ENCODE assay signal across 22 mouse cellular contexts in genomic region chr19:46905971-46906370, GRCm38 (mm10).
DNase-seq lines count a peak whose midpoint lies in the region; ATAC-seq and TF ChIP-seq lines count a peak whose summit lies in the region.
"Had no signal": no experiment of that assay in that cellular context is flagged by ENCODE, and none has a peak within 500 bp of the region (broad histone marks: within the 10 kb centered on the region; RNA-seq: fewer than 3 reads in every experiment).

No protein-coding gene starts in this region.

- H3K4me2 ChIP-seq in liver, embryonic 15.5 days: peak overlapping the region; percentile 50
- H3K4me2 ChIP-seq: embryonic facial prominence, embryonic 15.5 days; hindbrain, embryonic 12.5 days; limb, embryonic 13.5 days; lung, embryonic 15.5 days had no signal

- intact Hi-C loops in gastrocnemius, adult 2 months (cut with DNase I): loop anchor here (5.0 kb wide), 1 partner anchor 56 kb away; no protein-coding TSS in a partner anchor

- no peak for TF ChIP-seq CTCF in gastrocnemius, adult 2 months (IDR thresholded peaks at IDR 0.05)
- TF ChIP-seq CTCF in layer of hippocampus, adult 2 months (conservative IDR thresholded peaks at IDR 0.05): no peak

- H3K27ac ChIP-seq in gastrocnemius, adult 2 months: peak overlapping the region; percentile 35
- H3K27ac ChIP-seq in layer of hippocampus, adult 2 months: peak overlapping the region; percentile 94
- peak overlapping the region; percentile 94 for H3K27ac ChIP-seq in liver, embryonic 15.5 days (replicated peaks)
- H3K27ac ChIP-seq: embryonic facial prominence, embryonic 15.5 days; forebrain, embryonic 10.5 days; hindbrain, embryonic 12.5 days; limb, embryonic 13.5 days; lung, embryonic 15.5 days had no signal

- DNase-seq in gastrocnemius, adult 2 months: no peak
- DNase-seq in gastrocnemius, postnatal 10 days: no peak
- no peak for DNase-seq in layer of hippocampus, adult 2 months (ENCODE audit: low spot score in 2 of 2)
- DNase-seq in layer of hippocampus, adult 11-12 months (ENCODE audit: low spot score): no peak
- no peak for DNase-seq in adrenal gland, adult 18-20 months (ENCODE audit: low spot score in 2 of 2)
- no peak for DNase-seq in right cerebral cortex, adult 2 months (ENCODE audit: low spot score in 2 of 2)
- DNase-seq: adrenal gland, postnatal 25 days; kidney, adult 11 months; kidney, postnatal 14 days; layer of hippocampus, postnatal 36 days; lung, postnatal 4 days; midbrain, embryonic 14.5 days; right cerebral cortex, postnatal 25 days; spleen, adult 18-20 months; thymus, postnatal 14 days had no signal

- H3K4me3 ChIP-seq in gastrocnemius, adult 2 months: no peak overlapping the region
- H3K4me3 ChIP-seq in layer of hippocampus, adult 2 months: no peak overlapping the region
- no peak overlapping the region for H3K4me3 ChIP-seq in liver, embryonic 15.5 days (replicated peaks)
- H3K4me3 ChIP-seq: embryonic facial prominence, embryonic 15.5 days; forebrain, embryonic 10.5 days; hindbrain, embryonic 12.5 days; limb, embryonic 13.5 days; lung, embryonic 15.5 days had no signal

- H3K36me3 ChIP-seq in liver, embryonic 15.5 days (replicated peaks): peaks cover 13% of the 10 kb centered on the region
- H3K36me3 ChIP-seq: hindbrain, embryonic 12.5 days; lung, embryonic 15.5 days had no signal

- peak overlapping the region; percentile 26; the same call in 1 of the 2 replicates for H3K9ac ChIP-seq in liver, embryonic 15.5 days
- H3K9ac ChIP-seq: embryonic facial prominence, embryonic 15.5 days; hindbrain, embryonic 12.5 days; limb, embryonic 13.5 days; lung, embryonic 15.5 days had no signal

- WGBS in liver, embryonic 15.5 days (ENCODE audit: insufficient replicate concordance): 44% methylated on average over 4 of the region's 4 CpGs

- H3K9me3 ChIP-seq in liver, embryonic 15.5 days (replicated peaks): no peaks in the 10 kb centered on the region
- H3K9me3 ChIP-seq: embryonic facial prominence, embryonic 15.5 days; forebrain, embryonic 10.5 days; hindbrain, embryonic 12.5 days; limb, embryonic 13.5 days; lung, embryonic 15.5 days had no signal

- ATAC-seq in erythroblast, adult 5-6 weeks (replicated peaks; ENCODE audit: low FRiP score, poor library complexity, severe bottlenecking): peak; percentile 24; the same call in 1 of the 2 replicates
- no peak for ATAC-seq in liver, embryonic 15.5 days (ENCODE audit: insufficient read depth)

- no peaks in the 10 kb centered on the region for H3K27me3 ChIP-seq in liver, embryonic 15.5 days
- H3K27me3 ChIP-seq: embryonic facial prominence, embryonic 15.5 days; hindbrain, embryonic 12.5 days; limb, embryonic 13.5 days; lung, embryonic 15.5 days had no signal

- H3K4me1 ChIP-seq in liver, embryonic 15.5 days (replicated peaks): peaks cover 85% of the 10 kb centered on the region

Comparison
In these comparisons a context has a peak if more than half of its experiments do, and no peak if none do; other contexts are left out.
1. H3K27ac ChIP-seq: peak in every context shown above with its lines; median percentile 94 in layer of hippocampus, adult 2 months; 94 in liver, embryonic 15.5 days; 35 in gastrocnemius, adult 2 months.